Mouse (Mus musculus): ENCODE data around the gene Dennd1a. TPM values are rescaled to one million over a fixed set of nuclear protein-coding genes. Genes with fewer than 3 reads are reported as not detected.

Gene Dennd1a
- polyA plus RNA-seq, 1 experiment from 2014 or later = 9.6 TPM

DNA sequence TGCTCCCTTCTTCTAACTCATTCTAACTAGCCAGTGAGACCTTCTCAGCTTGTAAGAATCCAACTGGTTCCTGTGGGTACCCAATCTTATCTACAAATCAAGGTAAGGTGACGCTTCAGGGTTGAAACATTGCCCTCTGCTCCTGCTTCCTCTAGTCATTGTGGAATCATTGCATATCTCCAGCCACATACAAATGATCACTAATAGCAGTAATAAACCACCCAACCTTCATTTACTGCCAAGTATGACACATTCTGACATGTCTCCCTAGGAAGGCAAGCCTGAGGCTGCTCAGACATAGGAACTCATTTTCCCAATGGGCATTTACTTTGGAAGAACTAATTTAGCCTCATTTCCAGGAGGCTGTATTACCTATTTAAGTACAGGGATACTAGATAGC is 18.0 kb upstream of the Dennd1a start:
- no peaks in the 10 kb centered on the region for H3K9me3 ChIP-seq (ENCODE audit: control insufficient read depth, low read length)
- H3K4me3 ChIP-seq (ENCODE audit: low read length) = no peak overlapping the region
- H3K27ac ChIP-seq (ENCODE audit: low read length) = no peak overlapping the region
- no peaks in the 10 kb centered on the region; the same call in 1 of the 2 replicates for H3K4me1 ChIP-seq (ENCODE audit: control insufficient read depth, insufficient read depth, low read length)
- ATAC-seq = peak; percentile 86
- no peak overlapping the region for H3K4me2 ChIP-seq (ENCODE audit: low read depth, low read length)
- WGBS = 46% methylated on average over 1 of the region's 1 CpGs
- H3K36me3 ChIP-seq (ENCODE audit: control insufficient read depth, insufficient read depth, low read length) = no peaks in the 10 kb centered on the region
- H3K9ac ChIP-seq (ENCODE audit: low read depth, low read length) = no peak overlapping the region
- no peaks in the 10 kb centered on the region for H3K27me3 ChIP-seq (replicated peaks; ENCODE audit: control insufficient read depth, insufficient read depth, low read length)

DNA sequence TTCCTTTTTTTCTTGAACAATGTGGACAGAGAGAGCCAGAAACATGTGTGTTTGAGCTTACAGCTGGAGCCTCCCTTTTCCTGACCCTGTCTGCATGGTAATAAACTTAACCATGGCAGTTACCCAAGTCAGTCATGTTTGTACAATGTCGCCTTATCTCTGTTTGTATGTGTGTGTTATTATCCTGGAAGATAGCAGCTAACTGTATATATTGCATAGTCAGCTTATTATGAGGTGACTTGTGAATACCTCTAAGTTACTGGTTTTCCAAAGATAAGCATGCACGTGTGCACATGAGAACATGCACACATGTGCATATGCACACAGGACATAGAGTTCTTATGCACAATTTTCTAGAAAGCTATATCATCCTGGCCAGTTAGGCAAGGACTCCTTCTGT is 13.8 kb upstream of the Dennd1a start:
- WGBS = 53% methylated on average over 2 of the region's 2 CpGs
- H3K36me3 ChIP-seq (ENCODE audit: control insufficient read depth, insufficient read depth, low read length) = no peaks in the 10 kb centered on the region
- H3K4me1 ChIP-seq (ENCODE audit: control insufficient read depth, insufficient read depth, low read length) = no peaks in the 10 kb centered on the region; the same call in 1 of the 2 replicates
- H3K27ac ChIP-seq (ENCODE audit: low read length) = no peak overlapping the region
- H3K9me3 ChIP-seq (ENCODE audit: control insufficient read depth, low read length) = no peaks in the 10 kb centered on the region
- ATAC-seq = peak; percentile 51
- no peak overlapping the region for H3K4me2 ChIP-seq (ENCODE audit: low read depth, low read length)
- H3K9ac ChIP-seq (ENCODE audit: low read depth, low read length) = no peak overlapping the region
- no peaks in the 10 kb centered on the region for H3K27me3 ChIP-seq (replicated peaks; ENCODE audit: control insufficient read depth, insufficient read depth, low read length)
- no peak overlapping the region for H3K4me3 ChIP-seq (ENCODE audit: low read length)

GRCm38 (mm10) chr2:38295939-38296338 is 8.7 kb upstream of the Dennd1a start:
- Histone ChIP-seq H3K9me3 (ENCODE audit: control insufficient read depth, low read length) (no peaks in the 10 kb centered on the region), H3K27me3 (replicated peaks; ENCODE audit: control insufficient read depth, insufficient read depth, low read length) (no peaks in the 10 kb centered on the region), H3K4me3 (ENCODE audit: low read length) (no peak overlapping the region), H3K36me3 (ENCODE audit: control insufficient read depth, insufficient read depth, low read length) (no peaks in the 10 kb centered on the region), H3K4me1 (ENCODE audit: control insufficient read depth, insufficient read depth, low read length) (no peaks in the 10 kb centered on the region), H3K4me2 (ENCODE audit: low read depth, low read length) (no peak overlapping the region), H3K9ac (ENCODE audit: low read depth, low read length) (no peak overlapping the region), H3K27ac (ENCODE audit: low read length) (no peak overlapping the region)
- ATAC-seq = no peak
- WGBS = 90% methylated on average over 4 of the region's 4 CpGs

DNA sequence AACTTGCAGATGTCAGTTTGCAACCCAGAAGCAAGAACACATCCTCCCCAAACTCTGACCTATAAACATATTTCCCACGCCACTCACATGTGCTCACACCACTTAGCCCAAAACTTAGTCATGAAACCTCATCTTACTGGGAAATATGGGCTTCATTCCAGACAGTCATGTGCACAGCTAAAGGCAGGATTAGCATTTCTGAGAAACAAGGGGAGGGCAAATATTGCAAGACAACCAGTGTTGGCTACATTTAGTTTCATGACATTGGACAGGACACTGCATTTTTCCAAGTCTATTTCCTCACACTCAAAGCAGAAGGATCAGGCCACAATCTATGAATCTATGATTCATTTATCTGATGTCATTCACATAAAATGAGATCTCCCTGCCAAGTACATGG is 4.3 kb upstream of the Dennd1a start:
- Histone ChIP-seq H3K9me3 (ENCODE audit: control insufficient read depth, low read length) (no peaks in the 10 kb centered on the region), H3K4me2 (ENCODE audit: low read depth, low read length) (no peak overlapping the region)
- WGBS = 77% methylated on average over 1 of the region's 1 CpGs

DNA sequence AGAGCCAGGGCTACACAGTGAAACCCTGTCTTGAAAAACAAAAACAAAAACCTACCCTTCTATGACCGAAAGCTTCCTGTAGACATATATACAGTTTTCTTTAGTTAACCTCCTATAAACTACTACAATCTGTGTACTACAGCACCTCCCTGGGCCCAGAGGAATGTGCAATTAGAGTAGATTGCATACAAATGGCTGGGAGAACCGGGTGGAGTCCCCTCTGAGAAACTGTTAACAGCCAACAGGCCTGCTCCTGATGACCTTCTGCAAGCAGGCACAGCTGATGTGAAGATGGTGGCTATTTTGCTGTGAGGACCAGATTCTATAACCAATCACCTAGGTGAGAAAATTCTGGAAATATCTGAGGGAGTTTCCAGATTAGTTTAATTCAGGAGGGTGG is 1.0 kb upstream of the Dennd1a start:
- H3K27me3 ChIP-seq (replicated peaks; ENCODE audit: control insufficient read depth, insufficient read depth, low read length) = no peaks in the 10 kb centered on the region
- H3K4me3 ChIP-seq (ENCODE audit: low read length) = no peak overlapping the region
- no peak overlapping the region for H3K4me2 ChIP-seq (ENCODE audit: low read depth, low read length)
- 51% methylated on average over 2 of the region's 2 CpGs for WGBS
- H3K27ac ChIP-seq (ENCODE audit: low read length) = no peak overlapping the region
- H3K36me3 ChIP-seq (ENCODE audit: control insufficient read depth, insufficient read depth, low read length) = no peaks in the 10 kb centered on the region
- H3K4me1 ChIP-seq (ENCODE audit: control insufficient read depth, insufficient read depth, low read length) = peaks cover 6% of the 10 kb centered on the region
- H3K9ac ChIP-seq (ENCODE audit: low read depth, low read length) = no peak overlapping the region
- H3K9me3 ChIP-seq (ENCODE audit: control insufficient read depth, low read length) = no peaks in the 10 kb centered on the region
- no peak for ATAC-seq

More for the DNA sequence above, 4.3 kb upstream of the Dennd1a start:
- Histone ChIP-seq H3K4me3 (ENCODE audit: low read length) (no peak overlapping the region), H3K36me3 (ENCODE audit: control insufficient read depth, insufficient read depth, low read length) (no peaks in the 10 kb centered on the region), H3K27me3 (replicated peaks; ENCODE audit: control insufficient read depth, insufficient read depth, low read length) (no peaks in the 10 kb centered on the region), H3K4me1 (ENCODE audit: control insufficient read depth, insufficient read depth, low read length) (peaks cover 6% of the 10 kb centered on the region), H3K27ac (ENCODE audit: low read length) (no peak overlapping the region), H3K9ac (ENCODE audit: low read depth, low read length) (no peak overlapping the region)
- ATAC-seq = no peak

GRCm38 (mm10) chr2:38286433-38286732 is 807 bp downstream of the Dennd1a start:
- peak overlapping the region; percentile 95 for H3K9ac ChIP-seq (ENCODE audit: low read depth, low read length)
- no peaks in the 10 kb centered on the region for H3K27me3 ChIP-seq (replicated peaks; ENCODE audit: control insufficient read depth, insufficient read depth, low read length)
- H3K4me1 ChIP-seq (ENCODE audit: control insufficient read depth, insufficient read depth, low read length) = peaks cover 6% of the 10 kb centered on the region
- H3K36me3 ChIP-seq (ENCODE audit: control insufficient read depth, insufficient read depth, low read length) = no peaks in the 10 kb centered on the region
- WGBS = 9% methylated on average over 4 of the region's 4 CpGs
- peak overlapping the region; percentile 88 for H3K4me3 ChIP-seq (ENCODE audit: low read length)
- H3K9me3 ChIP-seq (ENCODE audit: control insufficient read depth, low read length) = no peaks in the 10 kb centered on the region
- peak; percentile 36; the same call in 1 of the 2 replicates for ATAC-seq
- peak overlapping the region; percentile 62 for H3K4me2 ChIP-seq (ENCODE audit: low read depth, low read length)
- peak overlapping the region; percentile 94 for H3K27ac ChIP-seq (ENCODE audit: low read length)

DNA sequence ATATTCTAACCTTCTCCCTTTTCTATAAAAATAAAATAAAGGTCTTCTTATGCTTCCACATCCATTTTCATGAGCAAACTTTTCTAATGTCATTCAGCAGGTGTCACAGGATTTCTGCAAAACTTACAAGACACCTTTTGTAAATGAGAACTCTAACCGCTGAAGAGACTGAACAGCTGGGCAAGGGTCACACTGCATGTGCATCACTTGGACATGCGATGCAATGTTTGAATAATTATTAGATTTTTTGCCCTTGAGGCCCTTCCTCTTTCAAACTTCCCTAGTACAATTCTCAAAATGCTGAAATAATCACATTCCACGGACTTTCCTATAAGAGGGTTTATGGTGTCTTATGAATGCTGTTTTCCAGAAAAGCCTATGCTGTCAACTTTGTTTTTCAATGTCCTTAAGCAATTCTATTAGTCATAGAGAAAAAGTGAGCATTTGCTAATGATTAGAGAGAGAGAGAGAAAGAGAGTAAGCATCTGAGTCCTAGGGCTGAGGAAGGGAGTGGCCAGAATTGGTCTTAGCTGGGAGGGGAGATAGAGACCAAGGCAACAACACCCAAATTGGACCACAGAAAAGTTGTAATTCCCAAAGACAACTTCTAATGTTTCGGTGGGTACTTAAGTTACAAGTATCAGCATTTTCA is 1.3 kb downstream of the Dennd1a start:
- H3K9me3 ChIP-seq (ENCODE audit: control insufficient read depth, low read length) = no peaks in the 10 kb centered on the region
- H3K4me2 ChIP-seq (ENCODE audit: low read depth, low read length) = peak overlapping the region; percentile 62
- H3K36me3 ChIP-seq (ENCODE audit: control insufficient read depth, insufficient read depth, low read length) = no peaks in the 10 kb centered on the region
- peak overlapping the region; percentile 94 for H3K27ac ChIP-seq (ENCODE audit: low read length)
- H3K9ac ChIP-seq (ENCODE audit: low read depth, low read length) = peak overlapping the region; percentile 95
- no peak for ATAC-seq
- 50% methylated on average over 4 of the region's 4 CpGs for WGBS
- peaks cover 6% of the 10 kb centered on the region for H3K4me1 ChIP-seq (ENCODE audit: control insufficient read depth, insufficient read depth, low read length)
- H3K27me3 ChIP-seq (replicated peaks; ENCODE audit: control insufficient read depth, insufficient read depth, low read length) = no peaks in the 10 kb centered on the region
- peak overlapping the region; percentile 88 for H3K4me3 ChIP-seq (ENCODE audit: low read length)

DNA sequence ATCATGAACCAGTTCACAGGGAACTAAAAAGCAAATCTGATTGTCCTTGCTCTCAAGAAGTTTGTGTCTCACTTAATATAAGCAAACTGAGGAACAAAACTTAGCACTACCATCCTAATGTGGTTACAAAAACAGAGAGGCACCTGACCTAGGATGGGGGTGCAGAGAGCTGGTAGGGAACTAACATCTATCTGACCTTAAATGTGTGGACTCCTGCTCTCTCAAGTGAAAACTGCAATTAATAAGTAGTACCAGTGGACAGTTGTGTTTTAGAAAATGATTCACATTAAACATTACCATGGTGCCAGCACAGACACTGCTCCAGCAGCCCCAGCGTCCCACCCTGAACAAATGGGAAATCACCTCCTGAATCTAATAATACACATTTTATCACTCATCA is 3.2 kb downstream of the Dennd1a start:
- H3K9ac ChIP-seq (ENCODE audit: low read depth, low read length) = no peak overlapping the region
- no peaks in the 10 kb centered on the region for H3K9me3 ChIP-seq (ENCODE audit: control insufficient read depth, low read length)
- peaks cover 6% of the 10 kb centered on the region for H3K4me1 ChIP-seq (ENCODE audit: control insufficient read depth, insufficient read depth, low read length)
- no peaks in the 10 kb centered on the region for H3K27me3 ChIP-seq (replicated peaks; ENCODE audit: control insufficient read depth, insufficient read depth, low read length)
- no peak overlapping the region for H3K4me3 ChIP-seq (ENCODE audit: low read length)
- no peak overlapping the region for H3K27ac ChIP-seq (ENCODE audit: low read length)
- H3K4me2 ChIP-seq (ENCODE audit: low read depth, low read length) = no peak overlapping the region
- WGBS = 71% methylated on average over 1 of the region's 1 CpGs
- ATAC-seq = no peak
- no peaks in the 10 kb centered on the region for H3K36me3 ChIP-seq (ENCODE audit: control insufficient read depth, insufficient read depth, low read length)

GRCm38 (mm10) chr2:38280376-38280775 is 6.8 kb downstream of the Dennd1a start:
- no peaks in the 10 kb centered on the region for H3K4me1 ChIP-seq (ENCODE audit: control insufficient read depth, insufficient read depth, low read length)
- no peak overlapping the region for H3K4me2 ChIP-seq (ENCODE audit: low read depth, low read length)
- H3K36me3 ChIP-seq (ENCODE audit: control insufficient read depth, insufficient read depth, low read length) = no peaks in the 10 kb centered on the region
- no peak overlapping the region for H3K9ac ChIP-seq (ENCODE audit: low read depth, low read length)
- H3K27ac ChIP-seq (ENCODE audit: low read length) = no peak overlapping the region
- no peak overlapping the region for H3K4me3 ChIP-seq (ENCODE audit: low read length)
- ATAC-seq = no peak
- H3K27me3 ChIP-seq (replicated peaks; ENCODE audit: control insufficient read depth, insufficient read depth, low read length) = no peaks in the 10 kb centered on the region
- H3K9me3 ChIP-seq (ENCODE audit: control insufficient read depth, low read length) = no peaks in the 10 kb centered on the region

DNA sequence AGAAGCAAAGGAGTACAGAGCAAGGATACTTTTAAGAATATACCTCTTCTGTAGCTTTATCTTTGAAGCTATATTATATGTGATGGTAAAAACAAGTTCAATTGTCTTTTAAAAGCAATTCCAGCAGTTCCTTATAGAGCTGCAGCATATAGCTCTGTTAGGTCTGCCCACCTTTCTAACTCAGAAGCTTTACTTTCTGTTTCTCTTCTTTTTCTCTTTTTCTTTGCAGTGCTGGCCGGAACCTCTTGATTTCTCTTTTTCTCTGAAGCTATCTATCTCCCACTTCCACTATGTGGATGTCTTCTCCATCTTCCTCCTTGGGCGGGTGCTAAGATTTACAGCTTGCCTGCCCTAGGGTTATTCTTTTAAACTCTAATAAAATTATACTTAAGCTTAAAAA is 12.2 kb downstream of the Dennd1a start:
- no peak for ATAC-seq
- no peak overlapping the region for H3K27ac ChIP-seq (ENCODE audit: low read length)
- no peaks in the 10 kb centered on the region for H3K36me3 ChIP-seq (ENCODE audit: control insufficient read depth, insufficient read depth, low read length)
- no peak overlapping the region for H3K9ac ChIP-seq (ENCODE audit: low read depth, low read length)
- no peaks in the 10 kb centered on the region for H3K27me3 ChIP-seq (replicated peaks; ENCODE audit: control insufficient read depth, insufficient read depth, low read length)
- no peaks in the 10 kb centered on the region for H3K9me3 ChIP-seq (ENCODE audit: control insufficient read depth, low read length)
- H3K4me3 ChIP-seq (ENCODE audit: low read length) = no peak overlapping the region
- H3K4me1 ChIP-seq (ENCODE audit: control insufficient read depth, insufficient read depth, low read length) = no peaks in the 10 kb centered on the region
- 84% methylated on average over 2 of the region's 2 CpGs for WGBS
- no peak overlapping the region for H3K4me2 ChIP-seq (ENCODE audit: low read depth, low read length)

Data from intestine, embryonic 16.5 days (tissue).